Mouse (Mus musculus) WW6 (cell line): ENCODE measurements around the gene Trmt10a.
A peak's percentile ranks its signal among the peaks of the same experiment; 100 is the strongest.

Source experiments
- DNase-seq: peaks from one replicate; pipeline ENCODE4 v3.0.0-alpha.2; 2013; ENCODE audit warnings: low read depth, low spot score

The Trmt10a gene

GRCm38 (mm10) chr3:138143315-138144059, at the start of gene Trmt10a:
TSS of gene Trmt10a (plus strand) at chr3:138143448.
- peak; percentile 93 for DNase-seq

- DNase-seq: no peak
These were observed 47.9 kb upstream of the Trmt10a start for GRCm38 (mm10) chr3:138095301-138095700.

- no peak for DNase-seq
These were observed 47.5 kb upstream of the Trmt10a start for GRCm38 (mm10) chr3:138095718-138096117.

GRCm38 (mm10) chr3:138096263-138097028, 46.8 kb upstream of the Trmt10a start:
- no peak for DNase-seq

- DNase-seq: no peak
These were observed 45.5 kb upstream of the Trmt10a start for GRCm38 (mm10) chr3:138097718-138098117.

- DNase-seq: no peak
These were observed 41.3 kb upstream of the Trmt10a start for GRCm38 (mm10) chr3:138101936-138102335.

GRCm38 (mm10) chr3:138103690-138104089, 39.6 kb upstream of the Trmt10a start:
- DNase-seq: no peak

- no peak for DNase-seq
These were observed 38.2 kb upstream of the Trmt10a start for GRCm38 (mm10) chr3:138105056-138105455.

- DNase-seq: no peak
These were observed 36.4 kb upstream of the Trmt10a start for GRCm38 (mm10) chr3:138106887-138107286.

- DNase-seq: no peak
These were observed 32.1 kb upstream of the Trmt10a start for GRCm38 (mm10) chr3:138110910-138111782.

- no peak for DNase-seq
These were observed 29.1 kb upstream of the Trmt10a start for GRCm38 (mm10) chr3:138114106-138114505.

- no peak for DNase-seq
These were observed 26.4 kb upstream of the Trmt10a start for GRCm38 (mm10) chr3:138116871-138117270.

- DNase-seq: no peak
These were observed 24.9 kb upstream of the Trmt10a start for GRCm38 (mm10) chr3:138118392-138118791.

GRCm38 (mm10) chr3:138118831-138119230, 24.4 kb upstream of the Trmt10a start:
- no peak for DNase-seq

GRCm38 (mm10) chr3:138119444-138120105, 23.7 kb upstream of the Trmt10a start:
- DNase-seq: no peak

GRCm38 (mm10) chr3:138121461-138121860, 21.8 kb upstream of the Trmt10a start:
- DNase-seq: no peak

- no peak for DNase-seq
These were observed 19.4 kb upstream of the Trmt10a start for GRCm38 (mm10) chr3:138123842-138124241.

- DNase-seq: no peak
These were observed 14.1 kb upstream of the Trmt10a start for GRCm38 (mm10) chr3:138129110-138129509.

- DNase-seq: no peak
These were observed 12.6 kb upstream of the Trmt10a start for GRCm38 (mm10) chr3:138130692-138131091.

GRCm38 (mm10) chr3:138131168-138131567, 12.1 kb upstream of the Trmt10a start:
- DNase-seq: no peak

GRCm38 (mm10) chr3:138133463-138133862, 9.8 kb upstream of the Trmt10a start:
- no peak for DNase-seq
